Mouse (Mus musculus) forebrain, embryonic 16.5 days (tissue): Measurements from ENCODE around the gene Ccdc180. TPM values are rescaled to one million over a fixed set of nuclear protein-coding genes. Genes with fewer than 3 reads are reported as not detected.

Experiments used
- ATAC-seq: fragments of 200-750 bp; cut with Nextera tagmentation; 2 replicates; pipeline ENCODE4 v1.8.0; 2017; ENCODE audit warnings: mild to moderate bottlenecking, moderate library complexity
- H3K27ac ChIP-seq: fragments of 300-500 bp; sonication (generic); 2 replicates; pipeline ENCODE4 v1.5.1; 2014; ENCODE audit warnings: low read length, control low read depth
- H3K27me3 ChIP-seq: fragments of 300-500 bp; sonication (generic); replicated peaks from 2 replicates; pipeline ENCODE4 v1.6.1; 2014; ENCODE audit warnings: low read length; ENCODE audit not compliant: control insufficient read depth, insufficient read depth
- H3K36me3 ChIP-seq: fragments of 300-500 bp; sonication (generic); 2 replicates; pipeline ENCODE4 v1.6.1; 2014; ENCODE audit not compliant: control insufficient read depth, insufficient read depth
- H3K4me1 ChIP-seq: fragments of 300-500 bp; sonication (generic); replicated peaks from 2 replicates; pipeline ENCODE4 v1.6.1; 2014; ENCODE audit warnings: low read length; ENCODE audit not compliant: control insufficient read depth, insufficient read depth
- H3K4me2 ChIP-seq: fragments of 300-500 bp; sonication (generic); 2 replicates; pipeline ENCODE4 v1.6.1; 2014; ENCODE audit warnings: mild to moderate bottlenecking, low read length, control low read depth
- H3K4me3 ChIP-seq: fragments of 300-500 bp; sonication (generic); replicated peaks from 2 replicates; pipeline ENCODE4 v1.5.1; 2014; ENCODE audit warnings: mild to moderate bottlenecking, low read length, control low read depth
- H3K9ac ChIP-seq: fragments of 300-500 bp; sonication (generic); replicated peaks from 2 replicates; pipeline ENCODE4 v1.6.1; 2014; ENCODE audit warnings: low read depth, low read length, control low read depth
- H3K9me3 ChIP-seq: fragments of 300-500 bp; sonication (generic); 2 replicates; pipeline ENCODE4 v1.6.1; 2016; ENCODE audit warnings: low read length; ENCODE audit not compliant: control insufficient read depth
- WGBS: fragments of 180-500 bp; shearing (Covaris S2); extraction: QIAGEN DNeasy Blood & Tissue Kit; methylation state at CpG from one replicate; pipeline ENCODE4 v1.1.7; 2014; 5-methylcytosine and 5-hydroxymethylcytosine counted together
- polyA plus RNA-seq: library from polyadenylated mRNA; unstranded; fragments of >200 nt; fragmentation: Nextera tagmentation; extraction: Ambion mirVana; gene quantifications from 2 replicates; pipeline ENCODE4 v1.2.1, GENCODE M21; 2015

Ccdc180 gene
- polyA plus RNA-seq, 1 experiment from 2014 or later, result 0.30 TPM

DNA sequence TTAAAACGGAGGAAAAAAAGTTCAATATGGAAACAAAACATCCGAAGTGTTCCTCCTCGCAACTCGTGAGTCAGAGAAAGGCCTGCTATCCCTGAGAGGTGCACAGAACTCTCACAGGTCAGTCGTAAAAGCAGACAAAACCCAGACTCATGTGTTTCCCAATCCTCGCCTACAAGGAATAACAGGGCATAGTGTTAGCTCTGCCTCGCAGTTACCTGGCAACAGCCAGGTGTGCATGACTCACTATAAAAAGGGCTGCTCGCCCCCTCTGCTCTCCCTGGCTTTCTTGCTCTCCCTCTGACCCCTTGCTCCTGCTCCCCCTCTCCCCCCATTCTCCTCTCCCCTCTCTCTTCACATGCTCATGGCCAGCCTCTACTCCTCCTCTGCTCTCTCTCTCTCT, 57.6 kb downstream of the Ccdc180 start:
- H3K27me3 ChIP-seq, result no peaks in the 10 kb centered on the region
- ATAC-seq, result no peak
- H3K27ac ChIP-seq, result no peak overlapping the region
- H3K4me1 ChIP-seq, result no peaks in the 10 kb centered on the region
- no peak overlapping the region for H3K4me3 ChIP-seq
- no peak overlapping the region for H3K9ac ChIP-seq
- 83% methylated on average over 8 of the region's 8 CpGs for WGBS
- H3K9me3 ChIP-seq, result no peaks in the 10 kb centered on the region
- H3K4me2 ChIP-seq, result no peak overlapping the region
- no peaks in the 10 kb centered on the region for H3K36me3 ChIP-seq

DNA sequence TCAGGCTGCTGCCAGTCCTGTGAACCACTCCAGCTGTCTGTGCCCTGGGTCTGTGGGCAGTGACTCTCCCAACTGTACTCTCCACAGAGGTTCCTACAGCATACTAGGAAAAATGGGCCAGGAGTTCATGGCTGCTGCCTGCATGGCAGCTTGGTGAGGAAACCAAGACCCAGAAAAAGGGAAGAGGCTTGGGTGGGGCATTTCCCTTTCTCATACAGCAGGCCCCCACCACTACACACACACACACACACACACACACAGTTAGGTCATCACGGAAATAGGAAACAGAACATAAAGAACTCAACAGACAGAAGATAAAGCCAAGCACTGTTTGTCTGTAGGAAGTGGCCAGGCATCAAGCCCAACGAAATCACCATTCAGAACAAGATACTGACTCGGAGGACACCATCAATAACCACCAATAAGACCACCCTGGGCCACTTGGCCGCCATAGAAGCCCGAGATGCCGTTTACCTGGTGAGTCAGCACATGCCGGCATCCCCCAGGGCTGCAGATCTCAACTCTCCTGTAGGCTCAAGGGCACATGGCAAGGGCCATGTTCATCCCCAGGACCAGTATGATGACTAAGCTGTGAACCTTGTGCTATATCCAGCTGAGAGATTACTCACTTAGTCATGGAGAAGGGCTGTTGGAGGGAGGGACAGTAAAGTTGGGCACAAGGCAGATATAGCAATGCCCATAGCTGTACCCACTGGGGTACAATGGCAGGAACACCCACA, 59.2 kb downstream of the Ccdc180 start:
- no peak overlapping the region for H3K4me3 ChIP-seq
- no peak overlapping the region for H3K27ac ChIP-seq
- H3K9me3 ChIP-seq, result no peaks in the 10 kb centered on the region
- no peaks in the 10 kb centered on the region for H3K4me1 ChIP-seq
- H3K4me2 ChIP-seq, result no peak overlapping the region
- 89% methylated on average over 7 of the region's 7 CpGs for WGBS
- H3K9ac ChIP-seq, result no peak overlapping the region
- no peaks in the 10 kb centered on the region for H3K27me3 ChIP-seq
- H3K36me3 ChIP-seq, result no peaks in the 10 kb centered on the region
- ATAC-seq, result no peak

DNA sequence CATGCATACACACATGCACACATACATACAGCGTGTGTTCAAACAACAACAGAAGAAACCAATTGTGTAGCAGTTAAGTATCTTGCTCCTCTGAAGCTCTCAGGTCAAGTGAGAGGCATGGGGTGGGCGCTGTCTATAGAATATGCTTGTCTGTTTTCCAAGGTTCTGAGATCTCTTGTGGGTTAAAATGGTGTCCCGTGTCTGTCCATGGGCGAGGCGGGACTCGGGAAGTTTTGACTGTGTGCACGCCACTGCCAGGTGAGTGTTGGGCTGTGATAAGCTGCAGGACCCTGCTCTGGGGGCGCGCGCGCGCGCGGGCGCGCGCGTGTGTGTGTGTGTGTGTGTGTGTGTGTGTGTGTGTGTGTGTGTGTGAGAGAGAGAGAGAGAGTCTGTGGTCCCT, 61.7 kb downstream of the Ccdc180 start:
- Histone ChIP-seq H3K4me3 (no peak overlapping the region), H3K9me3 (no peaks in the 10 kb centered on the region), H3K27me3 (no peaks in the 10 kb centered on the region), H3K27ac (no peak overlapping the region), H3K9ac (no peak overlapping the region), H3K4me2 (no peak overlapping the region), H3K4me1 (no peaks in the 10 kb centered on the region), H3K36me3 (no peaks in the 10 kb centered on the region)
- WGBS, result 95% methylated on average over 18 of the region's 18 CpGs
- ATAC-seq, result no peak

DNA sequence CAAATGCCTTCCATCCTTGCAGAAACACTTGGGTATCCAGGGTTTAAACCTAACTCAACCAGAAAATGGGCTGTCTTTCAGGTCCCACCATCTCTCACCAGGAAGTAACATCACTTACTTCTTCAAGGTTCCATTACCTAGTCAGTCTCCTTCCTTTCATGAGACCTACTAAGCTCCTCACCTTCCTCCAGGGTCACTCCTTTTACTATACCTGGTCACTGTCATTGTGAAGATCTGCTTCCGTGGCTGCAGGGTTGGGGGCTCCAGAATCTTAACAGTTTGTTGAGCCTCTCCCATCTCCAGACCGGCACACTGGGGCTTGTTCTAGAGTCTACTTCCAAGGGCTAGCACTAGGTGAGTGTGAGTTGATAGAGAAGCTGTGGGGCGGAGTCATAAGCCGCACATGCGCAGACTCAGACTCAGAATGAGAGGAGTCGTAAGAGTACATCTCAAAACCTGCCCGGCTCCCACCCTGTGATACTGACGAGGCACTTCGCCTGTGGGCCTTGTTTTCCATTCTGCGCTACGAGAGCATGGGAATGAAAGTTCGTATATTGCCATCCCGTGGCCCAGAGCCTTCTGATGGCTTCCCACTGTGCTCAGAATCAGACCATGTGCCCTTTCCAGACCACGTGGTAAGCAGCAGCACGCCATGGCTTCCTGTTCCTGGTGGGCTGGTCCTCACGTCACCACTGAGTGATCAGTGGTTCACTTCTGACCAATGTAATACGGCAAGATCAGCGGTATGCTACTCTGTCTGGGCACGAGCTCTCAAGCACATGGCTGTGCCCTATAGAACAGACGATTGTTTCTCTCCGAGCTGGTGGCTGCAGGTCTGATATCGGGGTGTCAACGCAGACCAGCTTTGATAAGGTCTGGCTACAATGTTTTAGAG, 63.2 kb downstream of the Ccdc180 start:
- H3K27me3 ChIP-seq, result no peaks in the 10 kb centered on the region
- no peaks in the 10 kb centered on the region for H3K9me3 ChIP-seq
- no peak overlapping the region for H3K27ac ChIP-seq
- H3K4me2 ChIP-seq, result no peak overlapping the region
- H3K4me3 ChIP-seq, result no peak overlapping the region
- H3K9ac ChIP-seq, result no peak overlapping the region
- no peaks in the 10 kb centered on the region for H3K36me3 ChIP-seq
- H3K4me1 ChIP-seq, result no peaks in the 10 kb centered on the region
- WGBS, result 92% methylated on average over 23 of the region's 23 CpGs
- ATAC-seq, result no peak

DNA sequence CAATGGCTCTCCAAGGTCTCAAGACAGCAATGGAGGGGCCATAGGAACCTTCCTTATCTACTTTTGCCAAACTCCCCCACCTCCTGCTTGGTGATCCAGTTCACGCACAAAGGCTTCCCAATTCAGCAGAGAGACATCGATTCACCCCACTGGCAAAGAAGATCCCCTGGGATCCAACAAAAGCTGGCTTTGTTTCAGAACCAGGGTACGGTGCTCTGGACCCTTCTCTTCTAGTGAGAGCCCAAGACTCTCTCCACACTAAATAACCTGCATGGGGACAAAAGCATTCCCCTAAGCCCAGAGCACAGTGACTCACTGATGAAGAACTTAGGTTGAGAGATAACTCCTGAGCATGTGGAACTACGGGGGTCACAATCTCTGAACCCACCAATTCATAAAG, 65.1 kb downstream of the Ccdc180 start:
- Histone ChIP-seq H3K4me2 (no peak overlapping the region), H3K4me1 (no peaks in the 10 kb centered on the region), H3K27me3 (no peaks in the 10 kb centered on the region), H3K27ac (no peak overlapping the region), H3K36me3 (no peaks in the 10 kb centered on the region), H3K4me3 (no peak overlapping the region), H3K9ac (no peak overlapping the region), H3K9me3 (no peaks in the 10 kb centered on the region)
- WGBS, result 86% methylated on average over 4 of the region's 4 CpGs
- no peak for ATAC-seq

DNA sequence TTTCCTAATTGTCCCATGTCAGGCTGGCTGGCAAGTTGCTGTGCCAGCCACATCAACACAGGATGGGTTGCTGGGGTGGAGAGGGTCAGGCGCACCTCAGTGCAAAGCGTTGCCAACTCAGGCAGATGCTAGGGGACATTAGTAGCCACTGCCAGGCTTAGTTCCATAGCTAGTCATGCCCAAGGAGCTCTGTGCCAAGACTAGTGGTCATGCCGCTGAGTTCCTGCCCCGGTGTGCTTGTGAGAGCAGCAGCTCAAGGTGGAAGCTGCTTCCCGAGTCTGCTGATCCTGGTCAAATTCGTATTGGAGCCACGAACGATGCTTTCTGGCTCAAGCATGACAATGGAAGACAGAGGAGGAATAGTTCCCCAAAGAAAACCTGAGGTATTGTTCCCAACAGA, 66.0 kb downstream of the Ccdc180 start:
- Histone ChIP-seq H3K4me2 (no peak overlapping the region), H3K4me1 (no peaks in the 10 kb centered on the region), H3K36me3 (no peaks in the 10 kb centered on the region), H3K4me3 (no peak overlapping the region), H3K27ac (no peak overlapping the region), H3K27me3 (no peaks in the 10 kb centered on the region), H3K9ac (no peak overlapping the region), H3K9me3 (no peaks in the 10 kb centered on the region)
- ATAC-seq, result no peak
- 96% methylated on average over 8 of the region's 8 CpGs for WGBS

DNA sequence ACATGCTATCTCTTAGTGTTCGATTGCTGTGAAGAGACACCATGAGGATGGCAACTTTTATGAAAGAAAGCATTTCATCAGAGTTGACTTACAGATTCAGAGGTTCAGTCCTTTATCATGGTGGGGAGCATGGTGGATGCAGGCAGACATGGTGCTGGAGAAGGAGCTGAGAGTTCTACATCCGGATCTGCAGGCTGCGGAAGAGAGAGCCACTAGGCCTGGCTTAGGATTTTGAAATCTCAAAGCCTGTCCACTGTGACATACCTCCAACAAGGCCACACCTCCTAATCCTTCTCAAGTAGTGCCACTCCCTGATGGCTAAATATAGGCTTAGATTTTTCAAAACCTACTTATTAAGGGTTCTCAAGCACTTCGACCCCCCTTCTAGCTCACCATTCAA, 66.6 kb downstream of the Ccdc180 start:
- no peak for ATAC-seq

DNA sequence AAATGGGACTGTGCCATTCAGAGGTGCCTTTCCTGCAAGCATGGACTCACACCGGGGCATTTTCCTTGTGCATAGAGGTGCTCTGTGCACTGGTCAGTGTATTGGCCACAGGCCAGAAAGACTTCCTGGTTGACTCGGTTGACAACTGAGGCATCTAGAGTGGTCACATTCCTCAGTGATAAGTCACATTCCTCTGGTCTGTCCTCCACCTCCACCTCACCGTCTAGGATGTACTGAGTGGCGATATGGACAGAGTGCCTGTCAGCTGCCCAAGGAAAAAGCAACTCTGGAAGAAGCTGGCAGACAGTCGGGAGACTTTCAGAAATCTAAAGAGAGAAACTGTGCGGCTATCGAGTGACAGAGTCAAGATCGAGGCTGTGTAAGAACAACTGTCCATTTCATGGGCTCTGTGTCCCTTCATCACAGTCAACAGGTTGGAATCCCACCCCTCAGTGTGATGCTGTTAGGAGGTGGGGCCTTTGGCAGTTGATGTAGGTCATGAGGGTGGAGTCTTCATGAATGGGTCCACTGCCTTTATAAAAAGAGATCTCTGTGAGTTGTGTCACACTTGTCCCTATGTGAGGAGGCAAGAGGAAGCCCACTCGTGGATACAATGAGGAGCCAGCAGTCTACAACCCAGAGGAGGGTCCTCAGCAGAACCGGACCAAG, 74.8 kb downstream of the Ccdc180 start, which contains the start of gene Tdrd7:
Tdrd7 (plus strand) TSS at position 564 of the 669 bp plus-strand sequence.
- Histone ChIP-seq H3K4me2 (no peak within 1 kb of the TSS), H3K27me3 (0 out of 2 replicates have a peak, but pooled peaks cover 3% of the 10 kb centered on the region), H3K36me3 (no peaks in the 10 kb centered on the region), H3K27ac (no peak within 1 kb of the TSS), H3K9ac (no peak within 1 kb of the TSS), H3K9me3 (no peaks in the 10 kb centered on the region), H3K4me1 (no peaks in the 10 kb centered on the region; the same call in 1 of the 2 replicates), H3K4me3 (no peak within 1 kb of the TSS)
- WGBS, result 85% methylated on average over 10 of the region's 10 CpGs
- ATAC-seq, result no peak

More for the DNA sequence above, 66.6 kb downstream of the Ccdc180 start:
- H3K9ac ChIP-seq, result no peak overlapping the region
- H3K4me1 ChIP-seq, result no peaks in the 10 kb centered on the region
- WGBS, result 95% methylated on average over 4 of the region's 4 CpGs
- H3K27me3 ChIP-seq, result no peaks in the 10 kb centered on the region
- no peak overlapping the region for H3K4me2 ChIP-seq
- no peaks in the 10 kb centered on the region for H3K9me3 ChIP-seq
- no peak overlapping the region for H3K27ac ChIP-seq
- no peak overlapping the region for H3K4me3 ChIP-seq
- H3K36me3 ChIP-seq, result no peaks in the 10 kb centered on the region
